Mouse (Mus musculus) frontal cortex, adult (tissue): ENCODE results near the gene Aimp2.
A peak's percentile ranks its signal among the peaks of the same experiment; 100 is the strongest.

Experiments used
- ATAC-seq: cut with Nextera tagmentation; 2 replicates; pipeline ENCODE4 v1.9.2; 2017; ENCODE audit warnings: mild to moderate bottlenecking, moderate library complexity, mixed read lengths; ENCODE audit not compliant: low TSS enrichment

Aimp2 gene

DNA sequence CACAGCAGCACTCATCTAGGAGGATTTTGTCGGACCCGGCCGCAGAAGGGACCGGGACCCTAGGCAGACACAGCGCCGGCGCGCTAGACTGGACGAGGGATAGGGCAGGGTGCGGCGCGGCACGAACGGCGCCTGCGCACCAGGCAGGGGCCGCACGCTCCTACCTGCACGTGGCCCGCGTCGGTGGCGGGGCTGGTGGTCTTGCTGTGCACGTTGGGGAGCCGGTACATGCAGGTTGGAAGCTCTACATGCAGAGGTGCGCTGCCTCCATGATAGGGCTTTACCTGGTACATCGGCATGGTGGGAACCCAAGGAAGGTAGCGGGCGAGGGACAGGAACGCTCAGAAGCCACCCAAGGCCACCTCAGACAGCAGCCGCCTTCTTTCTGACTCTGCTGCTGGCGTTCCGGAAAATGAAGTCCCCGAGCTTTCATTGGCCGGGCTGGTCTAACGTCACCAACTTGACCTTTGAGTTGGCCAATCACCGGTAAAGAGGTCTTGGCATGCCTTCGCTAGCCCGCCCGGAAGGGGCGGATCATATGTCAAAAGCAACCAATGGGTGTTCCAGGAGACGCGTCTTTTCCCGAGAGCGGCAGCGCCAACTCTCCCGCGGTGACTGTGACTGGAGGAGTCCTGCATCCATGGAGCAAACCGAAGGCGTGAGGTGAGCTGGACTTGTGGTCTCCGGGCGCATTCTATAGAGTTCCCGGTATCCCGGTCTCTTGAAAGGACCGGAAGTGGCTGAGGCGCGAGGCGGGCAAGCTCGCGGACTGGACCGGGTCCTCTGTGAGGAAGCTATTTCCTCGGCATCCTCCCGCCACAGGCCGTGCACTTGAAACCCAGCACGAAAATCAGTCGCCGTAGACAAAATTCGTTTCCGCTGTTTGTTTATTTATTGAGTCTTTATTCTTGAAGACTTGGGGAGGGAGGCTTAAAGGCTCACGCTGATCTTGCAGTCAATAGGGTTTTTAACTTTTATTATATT, at the start of gene Aimp2, which contains the start of gene Pms2:
Gene Aimp2 (minus strand): TSS at position 431 of the 984 bp plus-strand sequence.
Gene Pms2 (plus strand): TSS at position 548 of the 984 bp plus-strand sequence.
- peak; percentile 96 for ATAC-seq

DNA sequence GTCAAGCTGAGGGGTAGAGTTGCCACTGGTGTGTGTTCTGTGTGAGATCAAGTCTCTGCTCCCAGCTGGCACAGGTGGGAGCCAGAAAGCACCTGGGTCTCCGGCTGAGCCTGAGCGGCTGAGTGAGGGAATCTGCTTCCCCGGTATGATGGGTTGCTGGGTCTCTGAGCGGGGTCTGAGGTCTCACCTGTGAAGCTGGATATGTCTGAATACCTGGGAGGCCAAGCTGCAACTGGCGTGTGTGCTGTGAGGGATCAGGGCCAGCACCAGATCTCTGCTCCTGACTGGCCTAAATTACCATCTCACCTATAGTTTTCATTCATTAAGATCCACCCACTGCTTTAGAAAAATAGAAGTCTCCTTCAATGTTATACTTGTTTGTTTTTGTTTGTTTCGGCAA, 47.5 kb upstream of the Aimp2 start:
- ATAC-seq: no peak

DNA sequence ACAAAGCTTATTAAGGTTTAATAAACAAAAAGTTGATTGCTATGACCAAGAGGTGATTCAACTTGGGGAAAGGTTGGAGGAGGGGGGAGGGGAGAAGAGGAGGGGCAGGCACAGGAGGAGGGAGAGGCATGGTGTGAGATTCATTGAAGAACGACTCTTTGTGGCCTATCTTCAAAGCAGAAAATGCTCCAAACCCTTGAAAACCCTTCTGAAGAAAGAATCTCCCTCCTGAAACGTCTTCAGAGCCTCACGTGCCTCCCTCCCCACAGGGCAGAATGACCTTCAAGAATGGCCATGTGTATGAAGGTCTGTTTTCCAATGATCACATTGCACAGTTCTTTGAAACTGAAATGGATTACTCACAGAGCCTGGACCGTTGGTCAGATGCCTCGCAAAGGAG, 40.4 kb upstream of the Aimp2 start:
- no peak for ATAC-seq

DNA sequence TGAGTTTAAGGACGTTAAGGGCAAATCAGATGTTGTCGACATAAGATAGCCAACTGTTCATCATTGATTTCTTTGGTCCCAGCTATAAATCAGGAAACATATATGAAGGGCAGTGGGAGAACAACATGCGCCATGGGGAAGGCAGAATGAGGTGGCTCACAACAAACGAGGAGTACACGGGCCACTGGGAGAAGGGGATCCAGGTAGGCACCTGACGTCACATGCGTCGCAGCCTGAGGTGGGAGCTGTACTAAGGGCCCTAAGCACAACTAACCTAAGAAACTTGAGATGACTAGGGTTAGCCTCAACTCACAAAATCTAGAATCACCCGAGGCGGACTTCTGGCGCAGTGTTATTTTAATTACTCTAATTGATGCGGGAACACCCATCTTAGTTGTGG, 38.7 kb upstream of the Aimp2 start:
- no peak for ATAC-seq

DNA sequence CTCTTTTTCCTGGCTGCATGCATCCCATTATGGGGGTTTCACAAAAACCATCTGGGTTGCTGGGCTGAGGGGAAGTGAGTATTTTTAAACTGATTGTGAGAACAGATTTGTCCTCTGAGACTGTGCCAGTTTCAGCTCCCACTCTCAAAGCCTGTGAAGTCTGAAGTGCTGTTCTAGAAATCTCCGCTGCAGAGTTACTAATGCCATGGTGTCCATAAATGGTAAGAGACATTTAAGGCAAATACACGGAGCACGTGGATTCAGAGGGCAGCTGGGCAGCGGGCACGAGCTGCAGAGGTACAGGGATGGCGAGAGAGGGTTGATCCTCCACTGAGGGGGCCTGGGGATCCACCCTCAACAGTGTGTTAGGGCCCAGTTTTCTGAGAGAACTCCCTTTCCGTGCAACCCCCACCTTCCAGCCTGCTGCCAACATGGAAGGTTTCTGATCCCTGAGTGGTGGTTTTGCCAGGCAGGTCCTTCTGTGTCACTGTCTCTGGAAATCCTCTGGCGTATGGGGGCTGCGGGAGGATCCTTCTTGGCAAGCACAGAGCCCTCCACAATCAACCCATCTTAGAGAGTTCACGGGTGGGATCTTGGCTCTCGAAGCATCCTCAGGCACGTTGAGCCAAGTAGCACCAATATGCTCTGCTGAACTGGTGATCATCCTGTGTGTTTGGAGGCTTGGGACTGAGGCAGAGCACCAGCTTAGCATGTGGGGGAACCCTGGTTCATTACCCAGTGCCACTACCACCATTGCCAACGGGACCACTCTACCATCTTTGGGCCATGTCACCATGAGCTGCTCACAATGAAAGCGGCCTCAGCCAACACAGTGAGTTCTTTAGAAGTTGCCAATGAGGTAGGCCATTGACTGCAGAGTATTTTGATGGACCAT, 33.8 kb upstream of the Aimp2 start:
- ATAC-seq: peak; percentile 90

DNA sequence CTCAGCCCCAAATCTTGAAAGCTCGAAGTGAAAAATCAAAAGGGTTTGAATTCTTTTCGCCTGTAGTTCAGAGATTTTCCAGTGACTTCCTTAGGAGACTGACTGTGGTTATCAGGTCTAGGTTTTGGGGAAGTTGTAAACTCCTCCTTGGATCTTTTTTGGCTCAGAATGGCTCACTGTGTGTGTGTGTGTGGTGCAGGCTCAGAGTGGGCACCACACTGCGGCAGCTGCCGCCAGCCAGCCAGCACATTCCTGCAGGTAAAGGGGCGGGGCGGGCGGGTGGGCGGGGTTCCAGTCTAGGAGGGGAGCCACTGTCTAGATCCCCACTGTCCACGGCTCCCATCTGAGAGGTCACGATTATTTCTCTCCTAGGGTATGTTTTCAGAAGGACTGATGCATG, 31.9 kb upstream of the Aimp2 start:
- ATAC-seq: peak; percentile 39; the same call in 1 of the 2 replicates

DNA sequence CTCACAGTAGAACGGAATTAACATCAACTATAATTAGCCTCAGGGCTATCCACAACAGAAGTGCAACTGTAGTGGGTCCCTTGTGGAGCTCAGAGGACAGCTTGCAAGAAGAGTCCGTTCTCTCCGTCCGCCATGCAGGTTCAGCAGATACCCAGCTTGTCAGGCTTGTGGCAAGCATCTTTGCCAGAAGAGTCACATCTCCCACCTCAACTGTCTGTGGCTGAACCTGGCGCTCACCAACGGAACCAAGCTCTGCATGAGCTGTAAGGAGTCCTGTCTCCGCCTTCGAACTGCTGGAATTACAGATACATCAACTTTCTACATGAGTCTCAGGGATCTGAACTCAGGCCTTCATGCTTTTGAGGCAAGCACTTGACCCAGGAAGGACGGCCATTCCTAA, 26.5 kb upstream of the Aimp2 start:
- no peak for ATAC-seq

DNA sequence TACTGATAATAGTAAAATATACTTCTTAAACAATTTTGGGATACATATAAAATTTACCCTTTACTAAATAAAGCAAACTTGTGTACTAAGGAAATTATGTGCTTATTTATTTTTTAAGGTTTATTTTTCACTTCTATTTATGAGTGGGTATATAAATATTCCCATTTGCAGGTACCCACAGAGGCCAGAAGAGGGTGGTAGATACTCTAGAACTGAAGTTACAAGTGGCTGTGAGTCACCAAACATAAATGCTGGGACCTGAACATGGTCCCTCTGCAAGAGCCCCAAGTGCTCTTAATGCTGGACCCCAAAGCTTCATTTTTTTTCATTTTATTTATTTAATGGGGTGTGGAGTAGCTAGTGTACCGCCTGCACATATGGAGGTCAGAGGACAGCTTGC, 24.2 kb upstream of the Aimp2 start:
- ATAC-seq: no peak

DNA sequence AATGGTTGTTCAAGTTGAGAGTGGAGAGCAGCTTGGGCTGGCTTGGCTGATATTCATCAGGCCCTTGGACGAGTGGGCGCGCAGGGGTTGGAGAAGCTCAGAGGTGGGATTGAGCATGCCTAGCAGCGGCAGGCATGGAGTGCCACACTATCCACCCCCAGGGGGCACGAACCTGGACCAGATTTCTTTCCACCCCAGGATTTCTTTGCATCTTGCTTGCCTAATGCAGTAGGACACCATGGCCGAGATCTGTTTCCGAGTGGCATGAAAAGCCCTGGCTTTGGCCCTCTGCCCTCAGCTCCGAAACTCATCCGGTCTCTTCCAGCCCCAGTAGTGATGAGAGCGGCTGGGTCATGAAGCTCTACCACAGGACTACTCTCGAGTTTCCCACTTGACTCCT, 23.8 kb upstream of the Aimp2 start:
- no peak for ATAC-seq

DNA sequence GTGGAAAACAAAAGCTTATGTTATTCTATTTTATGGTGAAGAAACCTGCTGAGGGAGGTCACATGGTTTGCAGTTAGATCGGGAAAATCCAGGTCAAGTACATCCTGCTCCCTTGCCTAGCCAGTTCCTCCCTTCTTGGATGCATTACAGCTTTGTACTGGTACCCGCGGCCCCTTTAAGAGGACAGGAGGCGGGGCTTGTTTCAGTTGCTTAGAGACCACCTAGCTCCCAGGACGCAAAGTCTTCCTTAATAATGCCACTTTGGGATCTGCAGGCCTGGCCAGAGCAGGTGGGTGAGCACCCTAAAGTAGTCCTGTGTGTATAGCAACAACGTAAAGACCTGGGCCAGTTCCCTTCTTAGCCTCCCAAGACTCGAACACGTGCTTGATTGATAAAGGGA, 23.2 kb upstream of the Aimp2 start, which contains the start of gene Rsph10b:
Gene Rsph10b (plus strand): TSS at position 205 of the 400 bp plus-strand sequence.
- ATAC-seq: no peak

DNA sequence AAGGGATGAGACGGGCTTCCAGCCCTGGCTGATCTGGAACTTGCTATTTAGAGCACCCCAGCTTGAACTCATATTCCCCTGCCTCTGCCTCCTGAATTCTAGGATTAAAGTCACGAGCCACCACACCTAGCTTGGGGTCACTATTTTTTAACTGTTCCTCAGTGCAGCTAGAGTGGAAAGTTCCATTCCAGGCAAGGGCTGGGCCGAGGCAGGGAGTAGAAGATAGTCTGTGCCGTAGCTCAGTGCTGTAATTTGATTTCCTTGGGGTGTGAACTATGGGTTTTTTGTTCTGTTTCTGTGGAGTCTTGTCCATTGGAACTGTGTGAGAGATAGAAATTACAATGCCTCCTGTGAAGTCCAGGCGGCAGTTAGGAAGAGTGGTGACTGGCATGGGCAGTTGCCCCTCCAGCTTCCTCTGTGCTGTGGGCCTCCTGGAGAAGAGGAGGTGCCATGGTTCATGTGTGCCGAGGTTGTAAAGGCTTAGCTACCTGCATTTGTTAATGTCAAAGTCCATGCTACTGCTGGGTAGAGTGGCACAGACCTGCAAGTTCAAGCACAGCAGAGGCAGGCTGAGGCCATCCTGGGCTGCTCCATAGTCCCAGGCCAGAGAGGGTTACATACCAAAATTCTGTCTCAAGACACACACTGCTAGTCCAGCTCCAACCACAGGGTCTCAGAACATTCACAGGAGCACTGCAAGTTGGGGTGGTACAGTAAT, 22.4 kb upstream of the Aimp2 start:
- no peak for ATAC-seq

DNA sequence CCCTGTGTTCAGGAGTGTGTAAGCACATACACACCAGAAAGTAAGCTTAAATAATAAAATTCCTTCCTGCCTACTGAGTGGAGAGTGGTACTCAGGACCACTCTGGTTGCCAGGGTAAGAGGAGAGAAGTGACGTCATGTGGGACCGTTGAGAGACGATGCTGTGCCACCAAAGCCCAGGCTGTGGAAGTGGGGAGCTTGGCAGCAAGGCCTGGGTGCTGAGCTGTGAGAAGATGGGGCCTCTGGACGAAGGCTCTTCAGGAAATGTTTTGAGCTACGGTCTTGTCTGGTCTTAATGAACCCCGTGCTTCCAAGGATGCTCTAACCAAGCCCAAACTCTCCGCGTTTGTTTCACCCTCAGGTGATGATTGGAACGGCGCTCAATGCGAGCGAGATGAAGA, 21.0 kb upstream of the Aimp2 start:
- ATAC-seq: no peak

DNA sequence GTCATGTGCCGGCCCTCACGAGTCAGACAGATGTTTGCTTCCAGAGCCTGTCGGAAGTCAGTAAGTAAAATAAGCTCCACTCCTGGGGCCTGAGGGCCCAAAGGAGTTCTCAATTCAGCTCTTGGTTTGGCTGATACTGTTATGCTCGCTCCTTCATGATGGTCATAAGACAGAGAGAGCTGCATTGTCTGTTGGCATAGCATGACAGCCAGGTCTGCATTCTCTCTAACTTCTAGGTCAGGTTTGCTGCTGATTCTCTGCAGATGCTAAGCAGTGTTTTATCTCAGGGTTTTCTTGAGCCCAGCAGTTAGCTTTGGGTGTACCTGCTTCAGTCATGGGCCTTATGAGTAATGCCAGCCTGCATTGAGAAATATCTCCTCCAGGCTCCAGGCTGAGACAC, 19.6 kb upstream of the Aimp2 start:
- ATAC-seq: no peak

DNA sequence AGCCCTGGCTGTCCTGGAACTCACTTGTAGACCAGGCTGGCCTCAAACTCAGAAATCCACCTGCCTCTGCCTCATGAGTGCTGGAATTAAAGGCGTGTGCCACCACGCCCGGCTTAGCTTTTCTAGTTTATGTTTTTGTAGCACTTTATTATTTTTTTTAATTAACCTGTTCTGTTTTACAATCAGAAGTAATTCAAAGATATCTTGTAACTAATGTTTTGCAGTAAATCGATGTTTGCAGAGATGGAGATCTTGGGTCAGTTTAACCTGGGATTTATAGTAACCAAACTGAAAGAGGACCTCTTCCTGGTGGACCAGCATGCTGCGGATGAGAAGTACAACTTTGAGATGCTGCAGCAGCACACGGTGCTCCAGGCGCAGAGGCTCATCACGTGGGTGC, 18.2 kb upstream of the Aimp2 start, which contains the start of gene Gm42421:
Gene Gm42421 (plus strand): TSS at position 301 of the 400 bp plus-strand sequence.
- no peak for ATAC-seq

DNA sequence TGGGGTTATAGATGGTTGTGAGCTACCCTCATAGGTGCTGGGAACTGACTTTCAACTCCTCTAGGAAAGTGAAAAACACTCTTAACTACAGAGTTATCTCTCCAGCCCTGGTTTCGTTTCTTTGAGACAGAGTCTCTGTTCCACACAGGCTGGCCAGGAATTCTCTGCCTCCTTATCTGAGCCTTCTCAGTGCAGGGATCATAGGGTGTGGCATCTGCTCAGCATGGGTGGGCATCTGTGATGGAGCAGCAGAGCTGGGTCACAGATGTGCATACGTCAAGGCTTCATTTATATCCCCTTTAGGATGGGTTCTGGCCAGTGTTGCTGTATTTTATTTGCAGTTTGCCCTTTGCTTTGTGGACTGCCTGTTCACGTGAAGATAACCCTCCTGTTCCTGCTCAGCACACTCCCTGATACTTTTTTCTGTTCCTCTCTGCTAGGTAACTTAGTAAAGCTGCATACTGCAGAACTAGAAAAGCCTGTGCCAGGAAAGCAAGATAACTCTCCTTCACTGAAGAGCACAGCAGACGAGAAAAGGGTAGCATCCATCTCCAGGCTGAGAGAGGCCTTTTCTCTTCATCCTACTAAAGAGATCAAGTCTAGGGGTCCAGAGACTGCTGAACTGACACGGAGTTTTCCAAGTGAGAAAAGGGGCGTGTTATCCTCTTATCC, 15.3 kb upstream of the Aimp2 start:
- ATAC-seq: no peak

DNA sequence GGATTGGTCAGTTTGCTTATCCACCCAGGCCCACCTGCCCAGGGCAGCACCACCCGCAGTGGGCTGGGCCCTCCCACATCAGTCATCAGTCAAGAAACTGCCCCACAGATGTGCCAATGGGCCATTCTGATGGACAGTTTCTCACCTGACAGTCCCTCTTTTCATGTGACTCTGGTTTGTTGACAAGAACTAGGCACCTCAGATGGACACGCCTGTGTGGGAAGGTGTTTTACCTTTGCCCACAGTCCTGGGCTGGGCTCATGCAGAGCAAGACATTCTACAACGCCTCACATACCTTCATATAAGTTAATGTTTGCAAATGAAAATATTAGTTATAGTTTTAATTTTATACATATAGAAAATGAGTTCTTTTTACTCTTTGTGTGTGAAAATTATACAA, 8.5 kb upstream of the Aimp2 start:
- no peak for ATAC-seq

DNA sequence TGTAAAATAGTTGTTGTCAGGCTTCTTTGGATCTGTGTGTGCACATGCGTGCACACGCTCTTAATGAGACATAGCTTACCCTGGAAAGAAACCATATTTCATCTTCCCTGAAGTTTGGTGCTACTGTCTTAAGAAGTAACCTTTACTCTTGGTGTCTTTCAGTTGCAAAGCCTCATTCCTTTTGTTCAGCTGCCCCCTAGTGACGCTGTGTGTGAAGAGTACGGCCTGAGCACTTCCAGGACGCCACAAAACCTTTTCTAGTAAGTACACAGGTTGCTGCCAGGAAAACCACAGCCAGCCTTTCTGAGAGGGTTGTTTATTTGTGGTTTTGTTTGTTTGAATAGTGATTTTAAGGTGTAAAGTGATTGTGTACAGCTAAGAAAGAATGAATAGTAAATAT, 7.8 kb upstream of the Aimp2 start:
- no peak for ATAC-seq

DNA sequence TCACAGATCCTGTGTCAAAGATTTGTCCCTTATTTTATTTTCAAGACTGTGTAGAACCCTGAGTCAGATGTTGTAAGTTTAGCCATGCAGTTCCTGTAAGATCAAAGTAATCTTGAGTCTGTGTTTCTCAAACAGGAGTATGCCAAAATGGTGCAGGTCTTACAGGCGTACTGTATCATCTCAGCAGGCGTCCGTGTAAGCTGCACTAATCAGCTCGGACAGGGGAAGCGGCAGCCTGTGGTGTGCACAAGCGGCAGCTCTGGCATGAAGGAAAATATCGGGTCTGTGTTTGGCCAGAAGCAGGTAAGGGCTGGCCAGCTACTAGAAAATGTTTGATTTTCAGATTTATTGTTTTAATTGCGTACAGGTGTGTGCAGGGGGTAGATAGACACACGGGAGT, 6.6 kb upstream of the Aimp2 start:
- ATAC-seq: no peak

DNA sequence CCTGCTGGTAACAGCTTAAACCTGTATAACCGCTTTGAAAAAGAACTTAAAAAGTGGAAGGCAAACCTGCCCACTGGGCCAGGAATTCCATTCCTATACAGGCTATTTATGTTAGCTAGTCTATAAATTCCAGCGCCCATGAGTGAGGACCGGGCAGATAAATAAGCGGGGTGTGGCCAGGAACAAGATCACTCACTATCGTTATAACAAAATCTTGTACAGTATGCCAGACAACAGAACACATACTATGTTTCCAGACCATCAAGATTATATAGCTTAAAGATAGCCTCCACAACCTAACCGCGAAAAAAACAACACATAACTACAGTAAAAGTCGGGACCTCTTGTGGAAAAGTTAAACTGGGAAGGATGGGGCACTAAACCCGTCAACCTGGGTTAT, 721 bp downstream of the Aimp2 start:
- ATAC-seq: no peak

DNA sequence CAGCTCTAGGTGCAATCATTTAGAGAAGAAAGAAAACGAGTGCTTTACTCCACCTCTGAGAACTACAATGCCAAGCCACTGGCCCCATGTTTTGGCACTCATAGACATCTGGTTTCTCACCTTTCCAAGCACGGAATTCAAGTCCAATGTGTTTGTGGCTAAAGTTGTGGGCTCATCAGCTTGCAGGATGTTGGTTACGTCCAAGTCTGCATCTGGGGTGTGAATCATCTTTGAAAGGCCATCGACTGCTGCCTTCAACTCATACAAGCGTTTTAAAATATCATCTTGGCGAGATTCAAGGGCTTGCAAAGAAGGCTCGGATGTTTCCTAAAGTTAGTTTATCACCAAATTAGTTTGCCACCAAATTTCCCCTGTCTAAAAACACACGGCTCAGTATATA, 3.2 kb downstream of the Aimp2 start:
- ATAC-seq: no peak

DNA sequence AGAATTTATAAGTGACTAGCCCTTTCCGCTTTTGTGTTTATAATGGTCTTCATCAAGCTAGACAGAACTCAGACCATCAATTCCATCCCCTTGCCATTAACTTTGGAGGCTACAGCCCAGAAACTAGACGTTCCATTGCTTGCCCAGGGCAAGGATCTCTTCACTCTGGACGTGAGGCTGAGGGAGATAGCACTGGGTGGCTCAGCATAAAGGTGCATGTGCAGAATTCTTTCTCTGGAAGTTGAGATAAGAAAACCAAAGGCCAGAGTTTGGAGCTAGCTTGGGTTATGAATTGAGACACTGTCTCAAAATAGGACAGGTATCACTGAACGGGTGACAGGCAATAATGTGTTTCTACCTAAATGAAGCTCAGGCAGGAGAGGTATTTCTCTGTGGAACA, 5.8 kb downstream of the Aimp2 start:
- ATAC-seq: no peak
